Mouse (Mus musculus): Measurements from ENCODE around the gene Boc. TPM values are rescaled to one million over a fixed set of nuclear protein-coding genes. Genes with fewer than 3 reads are reported as not detected.

The Boc gene
- polyA plus RNA-seq, 2 experiments: 0.15 to 0.27 TPM

DNA sequence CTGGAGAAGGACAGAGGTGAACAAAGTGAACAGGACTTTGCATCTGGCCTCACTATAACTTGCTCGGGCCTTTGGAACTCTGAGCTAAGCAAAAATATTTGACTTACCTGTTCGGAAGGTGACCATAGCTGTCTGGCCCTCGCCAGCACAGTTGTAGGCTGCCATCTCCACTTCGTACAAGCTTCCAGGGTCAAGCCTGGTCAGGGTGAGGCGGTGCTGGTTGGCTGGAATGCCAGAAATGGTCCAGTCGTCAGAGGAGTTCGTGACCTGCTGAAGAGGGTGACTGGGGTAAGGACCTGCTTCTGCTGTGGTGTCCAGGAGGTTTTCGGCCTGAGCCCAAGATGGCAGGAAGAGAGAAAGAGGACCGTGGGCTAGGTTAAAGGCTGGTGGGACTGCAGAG is 66.0 kb downstream of the Boc start:
- Histone ChIP-seq H3K4me3 (ENCODE audit: insufficient read depth in 1 of 2, low read depth in 2 of 2, low read length in 2 of 2) (no peak overlapping the region), H3K27ac (no peak overlapping the region), H3K36me3 (replicated peaks; ENCODE audit: control insufficient read depth, insufficient read depth, low read depth) (no peaks in the 10 kb centered on the region), H3K9me3 (ENCODE audit: control insufficient read depth, low read length) (no peaks in the 10 kb centered on the region), H3K27me3 (ENCODE audit: control insufficient read depth, insufficient read depth, low read length) (no peaks in the 10 kb centered on the region), H3K4me1 (replicated peaks; ENCODE audit: control insufficient read depth in 2 of 2, insufficient read depth in 2 of 2, low read length in 1 of 2) (no peaks in the 10 kb centered on the region), H3K4me2 (ENCODE audit: low read depth) (no peak overlapping the region), H3K9ac (replicated peaks) (no peak overlapping the region)
- ATAC-seq (ENCODE audit: insufficient read depth) (no peak), DNase-seq (ENCODE audit: low read depth in 3 of 3, low spot score in 3 of 3) (no peak)
- TF ChIP-seq EP300 (IDR thresholded peaks at IDR 0.05; ENCODE audit: low read depth): no peak
- no peak for TF ChIP-seq CTCF (IDR thresholded peaks at IDR 0.05; ENCODE audit: low read depth)
- 59% methylated on average over 9 of the region's 9 CpGs for WGBS (ENCODE audit: insufficient replicate concordance)

DNA sequence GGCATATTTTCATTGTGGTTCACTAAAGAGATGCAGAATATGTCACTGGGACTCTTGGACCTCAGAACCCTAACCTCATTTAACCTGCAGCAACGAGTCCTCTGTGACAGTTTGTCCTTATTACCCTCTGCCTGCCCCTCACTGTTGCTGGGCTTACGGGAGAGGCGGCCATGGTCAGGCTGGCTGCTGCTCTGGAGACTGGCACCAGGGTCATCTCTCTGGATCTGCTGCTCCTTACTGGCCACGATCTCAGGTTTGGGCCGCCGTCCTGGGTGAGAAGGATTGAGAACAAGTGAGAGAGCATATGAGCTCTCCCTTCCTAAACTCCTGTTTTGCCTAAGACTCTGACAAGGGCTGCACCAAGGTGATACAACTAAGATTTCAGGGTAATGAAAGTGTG is 66.5 kb downstream of the Boc start:
- Histone ChIP-seq H3K36me3 (replicated peaks; ENCODE audit: control insufficient read depth, insufficient read depth, low read depth) (no peaks in the 10 kb centered on the region), H3K4me2 (ENCODE audit: low read depth) (no peak overlapping the region), H3K9me3 (ENCODE audit: control insufficient read depth, low read length) (no peaks in the 10 kb centered on the region), H3K4me1 (replicated peaks; ENCODE audit: control insufficient read depth in 2 of 2, insufficient read depth in 2 of 2, low read length in 1 of 2) (no peaks in the 10 kb centered on the region), H3K27me3 (ENCODE audit: control insufficient read depth, insufficient read depth, low read length) (no peaks in the 10 kb centered on the region), H3K9ac (replicated peaks) (no peak overlapping the region), H3K27ac (no peak overlapping the region), H3K4me3 (ENCODE audit: insufficient read depth in 1 of 2, low read depth in 2 of 2, low read length in 2 of 2) (no peak overlapping the region)
- no peak for TF ChIP-seq CTCF (IDR thresholded peaks at IDR 0.05; ENCODE audit: low read depth)
- no peak for TF ChIP-seq EP300 (IDR thresholded peaks at IDR 0.05; ENCODE audit: low read depth)
- no peak for DNase-seq (ENCODE audit: low read depth in 3 of 3, low spot score in 3 of 3)
- no peak for ATAC-seq (ENCODE audit: insufficient read depth)
- 67% methylated on average over 6 of the region's 6 CpGs for WGBS (ENCODE audit: insufficient replicate concordance)

GRCm38 (mm10) chr16:44491051-44491450 is 67.6 kb downstream of the Boc start:
- Histone ChIP-seq H3K36me3 (replicated peaks; ENCODE audit: control insufficient read depth, insufficient read depth, low read depth) (no peaks in the 10 kb centered on the region), H3K9ac (replicated peaks) (no peak overlapping the region), H3K27me3 (ENCODE audit: control insufficient read depth, insufficient read depth, low read length) (no peaks in the 10 kb centered on the region), H3K4me2 (ENCODE audit: low read depth) (no peak overlapping the region), H3K4me3 (ENCODE audit: insufficient read depth in 1 of 2, low read depth in 2 of 2, low read length in 2 of 2) (no peak overlapping the region), H3K4me1 (replicated peaks; ENCODE audit: control insufficient read depth in 2 of 2, insufficient read depth in 2 of 2, low read length in 1 of 2) (no peaks in the 10 kb centered on the region), H3K27ac (no peak overlapping the region), H3K9me3 (ENCODE audit: control insufficient read depth, low read length) (no peaks in the 10 kb centered on the region)
- ATAC-seq (ENCODE audit: insufficient read depth) (no peak), DNase-seq (ENCODE audit: low read depth in 3 of 3, low spot score in 3 of 3) (no peak)
- 70% methylated on average over 9 of the region's 9 CpGs for WGBS (ENCODE audit: insufficient replicate concordance)
- no peak for TF ChIP-seq CTCF (IDR thresholded peaks at IDR 0.05; ENCODE audit: low read depth)
- no peak for TF ChIP-seq EP300 (IDR thresholded peaks at IDR 0.05; ENCODE audit: low read depth)

- DNase-seq (ENCODE audit: low read depth in 3 of 3, low spot score in 3 of 3): no peak
Observed at GRCm38 (mm10) chr16:44487194-44487593, 71.5 kb downstream of the Boc start.

DNA sequence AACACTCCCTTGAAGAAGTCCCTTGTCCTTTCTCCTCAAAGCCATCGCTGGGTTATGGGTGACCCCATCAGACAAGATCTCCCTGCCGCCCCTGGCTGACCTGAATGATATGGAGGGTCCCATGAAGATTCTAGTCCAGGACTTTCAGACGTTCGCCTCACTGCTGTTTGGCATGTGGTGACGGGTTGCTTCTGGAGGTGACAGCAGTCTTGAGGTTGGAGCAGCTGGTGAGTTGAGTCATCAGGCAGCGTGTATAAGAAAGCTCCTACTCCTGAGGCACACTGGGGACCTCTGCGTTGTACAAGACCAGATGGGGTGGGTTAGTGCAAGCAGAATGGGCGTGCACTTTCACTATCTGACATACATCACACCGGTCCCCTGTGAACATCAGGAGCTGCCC is 72.1 kb downstream of the Boc start:
- Histone ChIP-seq H3K4me3 (ENCODE audit: insufficient read depth in 1 of 2, low read depth in 2 of 2, low read length in 2 of 2) (no peak overlapping the region), H3K27ac (no peak overlapping the region), H3K4me2 (ENCODE audit: low read depth) (no peak overlapping the region), H3K9ac (replicated peaks) (no peak overlapping the region), H3K36me3 (replicated peaks; ENCODE audit: control insufficient read depth, insufficient read depth, low read depth) (no peaks in the 10 kb centered on the region), H3K4me1 (replicated peaks; ENCODE audit: control insufficient read depth in 2 of 2, insufficient read depth in 2 of 2, low read length in 1 of 2) (no peaks in the 10 kb centered on the region), H3K27me3 (ENCODE audit: control insufficient read depth, insufficient read depth, low read length) (no peaks in the 10 kb centered on the region), H3K9me3 (ENCODE audit: control insufficient read depth, low read length) (no peaks in the 10 kb centered on the region)
- WGBS (ENCODE audit: insufficient replicate concordance): 65% methylated on average over 9 of the region's 9 CpGs
- TF ChIP-seq CTCF (IDR thresholded peaks at IDR 0.05; ENCODE audit: low read depth): no peak
- no peak for TF ChIP-seq EP300 (IDR thresholded peaks at IDR 0.05; ENCODE audit: low read depth)
- ATAC-seq (ENCODE audit: insufficient read depth) (no peak), DNase-seq (ENCODE audit: low read depth in 3 of 3, low spot score in 3 of 3) (no peak)

More at GRCm38 (mm10) chr16:44487194-44487593, 71.5 kb downstream of the Boc start:
- Histone ChIP-seq H3K9me3 (ENCODE audit: control insufficient read depth, low read length) (no peaks in the 10 kb centered on the region), H3K36me3 (replicated peaks; ENCODE audit: control insufficient read depth, insufficient read depth, low read depth) (no peaks in the 10 kb centered on the region), H3K4me1 (replicated peaks; ENCODE audit: control insufficient read depth in 2 of 2, insufficient read depth in 2 of 2, low read length in 1 of 2) (no peaks in the 10 kb centered on the region), H3K27ac (no peak overlapping the region), H3K4me2 (ENCODE audit: low read depth) (no peak overlapping the region), H3K27me3 (ENCODE audit: control insufficient read depth, insufficient read depth, low read length) (no peaks in the 10 kb centered on the region), H3K4me3 (ENCODE audit: insufficient read depth in 1 of 2, low read depth in 2 of 2, low read length in 2 of 2) (no peak overlapping the region), H3K9ac (replicated peaks) (no peak overlapping the region)
- 73% methylated on average over 13 of the region's 13 CpGs for whole genome bisulfite sequencing (ENCODE audit: insufficient replicate concordance)
- ATAC-seq (ENCODE audit: insufficient read depth): no peak
- no peak for TF ChIP-seq EP300 (IDR thresholded peaks at IDR 0.05; ENCODE audit: low read depth)
- TF ChIP-seq CTCF (IDR thresholded peaks at IDR 0.05; ENCODE audit: low read depth): no peak
